Mouse (Mus musculus): ENCODE results near the gene Mapk13. TPM values are rescaled to one million over a fixed set of nuclear protein-coding genes. Genes with fewer than 3 reads are reported as not detected.
A peak's percentile ranks its signal among the peaks of the same experiment; 100 is the strongest.
"Not testable (repeated sequence)": the region's sequence is repeated elsewhere in the genome, so short reads cannot be mapped to it uniquely, and the experiment has no call there.

The Mapk13 gene
- total RNA-seq, 2 experiments from 2014 or later, result 1.0 to 1.2 TPM

- intact Hi-C loops (cut with DNase I), result no loop called here
These were observed 851 bp downstream of the Mapk13 start for GRCm38 (mm10) chr17:28769875-28770421.

GRCm38 (mm10) chr17:28771289-28771688, 2.2 kb downstream of the Mapk13 start:
- DNase-seq (ENCODE audit: low spot score in 2 of 2), result no peak
- intact Hi-C loops (cut with DNase I), result no loop called here

More at GRCm38 (mm10) chr17:28769875-28770421, 851 bp downstream of the Mapk13 start:
- no peak for DNase-seq (ENCODE audit: low spot score in 2 of 2)

GRCm38 (mm10) chr17:28774303-28774702, 5.2 kb downstream of the Mapk13 start:
- DNase-seq (ENCODE audit: low spot score in 2 of 2); intact Hi-C loops (cut with DNase I): not testable (repeated sequence)

GRCm38 (mm10) chr17:28775161-28775560, 6.1 kb downstream of the Mapk13 start:
- intact Hi-C loops (cut with DNase I), result no loop called here
- no peak for DNase-seq (ENCODE audit: low spot score in 2 of 2)

GRCm38 (mm10) chr17:28776817-28777216, 7.7 kb downstream of the Mapk13 start:
- intact Hi-C loops (cut with DNase I), result no loop called here
- DNase-seq (ENCODE audit: low spot score in 2 of 2), result no peak

- intact Hi-C loops (cut with DNase I), result no loop called here
- DNase-seq (ENCODE audit: low spot score in 2 of 2), result peak in 1 of 2 experiments; percentile 14
These were observed 8.3 kb downstream of the Mapk13 start for GRCm38 (mm10) chr17:28777231-28778005.

GRCm38 (mm10) chr17:28779735-28780134, 10.6 kb downstream of the Mapk13 start:
- no peak for DNase-seq (ENCODE audit: low spot score in 2 of 2)
- intact Hi-C loops (cut with DNase I), result no loop called here

- no peak for DNase-seq (ENCODE audit: low spot score in 2 of 2)
- intact Hi-C loops (cut with DNase I), result no loop called here
These were observed 11.7 kb downstream of the Mapk13 start for GRCm38 (mm10) chr17:28780836-28781235.

GRCm38 (mm10) chr17:28781290-28782045, 12.4 kb downstream of the Mapk13 start:
- DNase-seq (ENCODE audit: low spot score in 2 of 2), result no peak
- intact Hi-C loops (cut with DNase I), result no loop called here

GRCm38 (mm10) chr17:28785036-28785435, 15.9 kb downstream of the Mapk13 start:
- DNase-seq (ENCODE audit: low spot score in 2 of 2), result no peak
- intact Hi-C loops (cut with DNase I), result no loop called here

GRCm38 (mm10) chr17:28787507-28787906, 18.4 kb downstream of the Mapk13 start:
- no peak for DNase-seq (ENCODE audit: low spot score in 2 of 2)
- intact Hi-C loops (cut with DNase I), result no loop called here

- intact Hi-C loops (cut with DNase I), result loop anchor here (5.0 kb wide), 1 partner anchor 35 kb away; no protein-coding TSS in a partner anchor
- peak; percentile 12 to 55 for DNase-seq (ENCODE audit: low spot score in 2 of 2)
These were observed 27.9 kb downstream of the Mapk13 start for GRCm38 (mm10) chr17:28797031-28797430.

GRCm38 (mm10) chr17:28799291-28800160, 30.4 kb downstream of the Mapk13 start:
- intact Hi-C loops (cut with DNase I), result loop anchor here (2.0 to 5.0 kb wide), 2 partner anchors 37 to 109 kb away; partner anchors contain the start of genes Mapk14 and Slc26a8
- no peak for DNase-seq (ENCODE audit: low spot score in 2 of 2)

- intact Hi-C loops (cut with DNase I), result loop anchor here (2.0 kb wide), 1 partner anchor 109 kb away; the partner anchor contains the start of genes Mapk14 and Slc26a8
- DNase-seq (ENCODE audit: low spot score in 2 of 2), result no peak
These were observed 31.2 kb downstream of the Mapk13 start for GRCm38 (mm10) chr17:28800281-28800670.

- DNase-seq (ENCODE audit: low spot score in 2 of 2), result peak; percentile 62 to 69
- intact Hi-C loops (cut with DNase I), result loop anchor here (2.0 kb wide), 1 partner anchor 110 kb away; the partner anchor contains the start of genes Mapk14 and Slc26a8
These were observed 31.7 kb downstream of the Mapk13 start, which contains the start of gene Brpf3 for GRCm38 (mm10) chr17:28800671-28801412. TSS of gene Brpf3 (plus strand) at chr17:28801090.

- intact Hi-C loops (cut with DNase I), result loop anchor here (2.0 kb wide), 1 partner anchor 111 kb away; the partner anchor contains the start of genes Mapk14 and Slc26a8
- DNase-seq (ENCODE audit: low spot score in 2 of 2), result peak; percentile 97 to 98
These were observed 32.4 kb downstream of the Mapk13 start for GRCm38 (mm10) chr17:28801474-28802005.

GRCm38 (mm10) chr17:28802006-28802481, 32.9 kb downstream of the Mapk13 start:
- intact Hi-C loops (cut with DNase I), result no loop called here
- peak in 1 of 2 experiments; percentile 20 for DNase-seq (ENCODE audit: low spot score in 2 of 2)

- DNase-seq (ENCODE audit: low spot score in 2 of 2), result no peak
- intact Hi-C loops (cut with DNase I), result no loop called here
These were observed 34.2 kb downstream of the Mapk13 start for GRCm38 (mm10) chr17:28803316-28803715.

Measured in left cerebral cortex, postnatal 25 days (tissue).